Mouse (Mus musculus) forebrain, embryonic 11.5 days (tissue): ENCODE measurements around the gene Lsm2. TPM values are rescaled to one million over a fixed set of nuclear protein-coding genes. Genes with fewer than 3 reads are reported as not detected.
"Not testable (repeated sequence)": the region's sequence is repeated elsewhere in the genome, so short reads cannot be mapped to it uniquely, and the experiment has no call there.

Experiments
- ATAC-seq: fragments of 200-750 bp; cut with Nextera tagmentation; replicated peaks from 2 replicates; pipeline ENCODE4 v1.8.0; 2017; ENCODE audit warnings: moderate TSS enrichment; ENCODE audit not compliant: low FRiP score
- DNase-seq: peaks from one replicate; pipeline ENCODE4 v3.0.0-alpha.2; 2017; ENCODE audit warnings: low spot score
- H3K27ac ChIP-seq: fragments of 300-500 bp; sonication (generic); 2 replicates; pipeline ENCODE4 v1.5.1; 2014; ENCODE audit warnings: low read depth, low read length
- H3K27me3 ChIP-seq: fragments of 300-500 bp; sonication (generic); 2 replicates; pipeline ENCODE4 v1.6.1; 2014; ENCODE audit warnings: mild to moderate bottlenecking, low read length, mixed read lengths; ENCODE audit not compliant: control insufficient read depth, insufficient read depth
- H3K36me3 ChIP-seq: fragments of 300-500 bp; sonication (generic); 2 replicates; pipeline ENCODE4 v1.6.1; 2014; ENCODE audit warnings: mild to moderate bottlenecking, low read length, moderate library complexity, mixed read lengths; ENCODE audit not compliant: control insufficient read depth, insufficient read depth
- H3K4me1 ChIP-seq: fragments of 300-500 bp; sonication (generic); replicated peaks from 2 replicates; pipeline ENCODE4 v1.6.1; 2014; ENCODE audit warnings: low read length, mixed read lengths; ENCODE audit not compliant: control insufficient read depth, insufficient read depth
- H3K4me2 ChIP-seq: fragments of 300-500 bp; sonication (generic); 2 replicates; pipeline ENCODE4 v1.6.1; 2014; ENCODE audit warnings: low read depth, mild to moderate bottlenecking, low read length, moderate library complexity, mixed read lengths; ENCODE audit not compliant: severe bottlenecking
- H3K4me3 ChIP-seq: fragments of 300-500 bp; sonication (generic); 2 replicates; pipeline ENCODE4 v1.5.1; 2014; ENCODE audit warnings: low read depth, low read length
- H3K9ac ChIP-seq: fragments of 300-500 bp; sonication (generic); 2 replicates; pipeline ENCODE4 v1.6.1; 2014; ENCODE audit warnings: low read length
- H3K9me3 ChIP-seq: fragments of 300-500 bp; sonication (generic); 2 replicates; pipeline ENCODE4 v1.6.1; 2016; ENCODE audit warnings: low read length, mixed read lengths; ENCODE audit not compliant: control insufficient read depth
- WGBS: fragments of 180-500 bp; shearing (Covaris S2); extraction: QIAGEN DNeasy Blood & Tissue Kit; methylation state at CpG from one replicate; pipeline ENCODE4 v1.1.7; 2014; 5-methylcytosine and 5-hydroxymethylcytosine counted together
- polyA plus RNA-seq: library from polyadenylated mRNA; unstranded; fragments of >200 nt; fragmentation: Nextera tagmentation; extraction: Ambion mirVana; gene quantifications from 2 replicates; pipeline ENCODE4 v1.2.1, GENCODE M21; 2014

Gene Lsm2
- polyA plus RNA-seq, 1 experiment from 2014 or later: 288 TPM

DNA sequence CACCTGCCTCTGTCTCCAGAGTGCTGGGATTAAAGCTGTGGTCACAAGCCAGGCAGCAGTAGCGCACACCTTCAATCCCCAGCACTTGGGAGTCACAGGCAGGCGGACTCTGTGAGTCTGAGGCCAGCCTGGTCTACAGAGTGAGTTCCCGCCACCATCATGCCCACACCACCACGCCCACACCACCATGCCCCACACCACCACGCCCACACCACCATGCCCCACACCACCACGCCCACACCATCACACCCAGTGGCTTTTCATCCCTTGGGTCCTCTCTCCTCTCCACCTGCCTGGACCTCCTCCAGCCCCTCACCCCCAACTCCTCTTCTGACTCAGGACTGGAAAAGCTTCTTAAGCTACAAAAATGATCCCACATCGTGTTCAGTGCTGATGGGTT lies 50.2 kb downstream of the Lsm2 start:
- Histone ChIP-seq H3K27me3 (no peaks in the 10 kb centered on the region), H3K4me2 (no peak overlapping the region), H3K4me1 (peaks cover 13% of the 10 kb centered on the region), H3K9ac (no peak overlapping the region), H3K36me3 (no peaks in the 10 kb centered on the region), H3K27ac (no peak overlapping the region), H3K9me3 (no peaks in the 10 kb centered on the region), H3K4me3 (no peak overlapping the region)
- DNase-seq: no peak
- ATAC-seq: no peak
- whole genome bisulfite sequencing: 84% methylated on average over 7 of the region's 7 CpGs

GRCm38 (mm10) chr17:35032323-35032870 lies 50.7 kb downstream of the Lsm2 start:
- H3K9me3 ChIP-seq: no peaks in the 10 kb centered on the region
- ATAC-seq (no peak), DNase-seq (no peak)
- 79% methylated on average over 8 of the region's 8 CpGs for WGBS
- H3K4me1 ChIP-seq: peaks cover 11% of the 10 kb centered on the region
- no peak overlapping the region for H3K27ac ChIP-seq
- no peak overlapping the region for H3K9ac ChIP-seq
- no peak overlapping the region for H3K4me3 ChIP-seq
- H3K4me2 ChIP-seq: no peak overlapping the region
- no peaks in the 10 kb centered on the region for H3K27me3 ChIP-seq
- no peaks in the 10 kb centered on the region for H3K36me3 ChIP-seq

GRCm38 (mm10) chr17:35033703-35034102 lies 52.0 kb downstream of the Lsm2 start:
- H3K27me3 ChIP-seq, ATAC-seq, H3K4me2 ChIP-seq, H3K9ac ChIP-seq, H3K27ac ChIP-seq, H3K4me1 ChIP-seq, H3K4me3 ChIP-seq, DNase-seq, H3K9me3 ChIP-seq, H3K36me3 ChIP-seq: not testable (repeated sequence)
- WGBS: 81% methylated on average over 1 of the region's 1 CpGs

DNA sequence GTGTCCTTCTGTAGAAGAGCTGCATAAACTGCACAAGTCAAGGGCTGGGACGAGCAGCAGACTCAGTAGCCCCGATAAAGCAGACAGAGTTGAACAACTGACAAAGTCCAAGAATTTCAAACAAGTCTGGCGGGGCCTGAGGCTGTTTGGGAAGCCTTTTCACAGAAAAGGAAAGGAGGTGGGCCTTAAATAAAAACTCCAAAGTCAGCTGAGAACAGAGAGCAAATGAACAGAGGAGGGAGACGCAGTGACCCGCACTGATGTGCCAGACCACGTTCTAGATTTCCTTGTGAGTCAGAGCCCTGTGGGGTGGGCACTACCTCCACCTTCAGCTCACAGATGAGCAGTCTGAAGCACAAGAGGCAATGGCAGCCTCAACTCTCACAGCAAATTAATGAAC lies 53.2 kb downstream of the Lsm2 start:
- Histone ChIP-seq H3K27ac (no peak overlapping the region), H3K36me3 (no peaks in the 10 kb centered on the region), H3K9me3 (no peaks in the 10 kb centered on the region), H3K9ac (no peak overlapping the region), H3K4me1 (peaks cover 2% of the 10 kb centered on the region; the same call in 1 of the 2 replicates), H3K4me2 (no peak overlapping the region), H3K4me3 (no peak overlapping the region), H3K27me3 (no peaks in the 10 kb centered on the region)
- WGBS: 84% methylated on average over 6 of the region's 6 CpGs
- ATAC-seq (no peak), DNase-seq (no peak)

Other genes starting within 250 kb of the Lsm2 start
- 0.05 TPM in 1 of 2 replicates, not detected in the other for gene C4b, start 238.0 kb upstream of the Lsm2 start, polyA plus RNA-seq
- not detected in 2 replicates for gene Cyp21a1, start 177.3 kb upstream of the Lsm2 start, polyA plus RNA-seq
- 26.3 and 28.3 TPM in 2 replicates for gene Stk19, start 144.9 kb upstream of the Lsm2 start, polyA plus RNA-seq
- 78.5 and 84.9 TPM in 2 replicates for gene Dxo, start 144.8 kb upstream of the Lsm2 start, polyA plus RNA-seq
- gene Skiv2l, start 131.7 kb upstream of the Lsm2 start, polyA plus RNA-seq: 53.1 and 55.1 TPM in 2 replicates
- gene Nelfe, start 131.5 kb upstream of the Lsm2 start, polyA plus RNA-seq: 143 and 144 TPM in 2 replicates
- gene Cfb, start 119.3 kb upstream of the Lsm2 start, polyA plus RNA-seq: 2.6 and 3.3 TPM in 2 replicates
- 2.1 and 2.8 TPM in 2 replicates for gene Zbtb12, start 102.4 kb upstream of the Lsm2 start, polyA plus RNA-seq
- gene Gm20547, start 99.8 kb upstream of the Lsm2 start, polyA plus RNA-seq: not detected in 2 replicates
- gene C2, start 83.6 kb upstream of the Lsm2 start, polyA plus RNA-seq: 1.1 and 1.7 TPM in 2 replicates
- gene Ehmt2, start 83.4 kb upstream of the Lsm2 start, polyA plus RNA-seq: 90.4 and 96.8 TPM in 2 replicates
- gene Slc44a4, start 67.4 kb upstream of the Lsm2 start, polyA plus RNA-seq: not detected in 2 replicates
- gene Neu1, start 50.6 kb upstream of the Lsm2 start, polyA plus RNA-seq: 12.8 and 13.4 TPM in 2 replicates
- gene Hspa1b, start 22.6 kb upstream of the Lsm2 start, polyA plus RNA-seq: 0.24 TPM in 1 of 2 replicates, not detected in the other
- not detected in 2 replicates for gene Gm20481, start 11.9 kb upstream of the Lsm2 start, polyA plus RNA-seq
- 1.6 TPM in 2 replicates for gene Hspa1a, start 9.7 kb upstream of the Lsm2 start, polyA plus RNA-seq
- 1.7 and 1.8 TPM in 2 replicates for gene Hspa1l, start 9.2 kb upstream of the Lsm2 start, polyA plus RNA-seq
- gene Vars, start 19.1 kb downstream of the Lsm2 start, polyA plus RNA-seq: 169 and 174 TPM in 2 replicates
- gene Vwa7, start 34.7 kb downstream of the Lsm2 start, polyA plus RNA-seq: 0.15 and 0.27 TPM in 2 replicates
- gene Sapcd1, start 46.2 kb downstream of the Lsm2 start, polyA plus RNA-seq: 4.0 and 4.1 TPM in 2 replicates
- gene Msh5, start 64.9 kb downstream of the Lsm2 start, polyA plus RNA-seq: 5.8 and 7.9 TPM in 2 replicates
- 67.7 and 74.5 TPM in 2 replicates for gene Clic1, start 68.1 kb downstream of the Lsm2 start, polyA plus RNA-seq
- 489 and 543 TPM in 2 replicates for gene Ddah2, start 77.2 kb downstream of the Lsm2 start, polyA plus RNA-seq
- 0.20 TPM in 1 of 2 replicates, not detected in the other for gene Ly6g6c, start 83.5 kb downstream of the Lsm2 start, polyA plus RNA-seq
- gene Mpig6b, start 84.3 kb downstream of the Lsm2 start, polyA plus RNA-seq: 1.3 and 1.6 TPM in 2 replicates
- gene Ly6g6e, start 95.0 kb downstream of the Lsm2 start, polyA plus RNA-seq: 0.39 and 0.57 TPM in 2 replicates
- 1.7 and 1.8 TPM in 2 replicates for gene Ly6g6d, start 96.2 kb downstream of the Lsm2 start, polyA plus RNA-seq
- 0.72 and 0.88 TPM in 2 replicates for gene Ly6g6f, start 103.7 kb downstream of the Lsm2 start, polyA plus RNA-seq
- gene Abhd16a, start 107.4 kb downstream of the Lsm2 start, polyA plus RNA-seq: 52.6 and 53.8 TPM in 2 replicates
- not detected in 2 replicates for gene Ly6g5c, start 126.4 kb downstream of the Lsm2 start, polyA plus RNA-seq
- 1.4 and 1.9 TPM in 2 replicates for gene Ly6g5b, start 133.6 kb downstream of the Lsm2 start, polyA plus RNA-seq
- gene Gpank1, start 139.6 kb downstream of the Lsm2 start, polyA plus RNA-seq: 29.5 and 33.7 TPM in 2 replicates
- gene Csnk2b, start 140.2 kb downstream of the Lsm2 start, polyA plus RNA-seq: 296 and 297 TPM in 2 replicates
- 8.6 and 8.7 TPM in 2 replicates for gene D17H6S53E, start 144.5 kb downstream of the Lsm2 start, polyA plus RNA-seq
- gene Apom, start 150.2 kb downstream of the Lsm2 start, polyA plus RNA-seq: 0.64 and 0.88 TPM in 2 replicates
- 96.6 and 100 TPM in 2 replicates for gene Bag6, start 153.3 kb downstream of the Lsm2 start, polyA plus RNA-seq
- 277 and 281 TPM in 2 replicates for gene Prrc2a, start 183.0 kb downstream of the Lsm2 start, polyA plus RNA-seq
- 2.9 and 3.5 TPM in 2 replicates for gene Aif1, start 194.2 kb downstream of the Lsm2 start, polyA plus RNA-seq
- gene Lst1, start 206.6 kb downstream of the Lsm2 start, polyA plus RNA-seq: 3.8 and 4.7 TPM in 2 replicates
- 0.17 and 0.41 TPM in 2 replicates for gene Ltb, start 212.6 kb downstream of the Lsm2 start, polyA plus RNA-seq
- gene Tnf, start 220.1 kb downstream of the Lsm2 start, polyA plus RNA-seq: not detected in 2 replicates
- not detected in 2 replicates for gene Lta, start 223.5 kb downstream of the Lsm2 start, polyA plus RNA-seq
- gene Gm16181, start 239.0 kb downstream of the Lsm2 start, polyA plus RNA-seq: 0.85 TPM in 1 of 2 replicates, not detected in the other